Mouse (Mus musculus) heart, embryonic 11.5 days (tissue): ENCODE data around the gene Abr. TPM values are rescaled to one million over a fixed set of nuclear protein-coding genes. Genes with fewer than 3 reads are reported as not detected.
A peak's percentile ranks its signal among the peaks of the same experiment; 100 is the strongest.

Source experiments
- ATAC-seq: fragments of 200-750 bp; cut with Nextera tagmentation; replicated peaks from 2 replicates; pipeline ENCODE4 v1.8.0; 2017; ENCODE audit warnings: moderate library complexity; ENCODE audit not compliant: insufficient number of reproducible peaks, low FRiP score, low TSS enrichment
- H3K27ac ChIP-seq: fragments of 300-500 bp; sonication (generic); 2 replicates; pipeline ENCODE4 v1.5.1; 2014; ENCODE audit warnings: mild to moderate bottlenecking, low read depth, low read length
- H3K27me3 ChIP-seq: fragments of 300-500 bp; sonication (generic); 2 replicates; pipeline ENCODE4 v1.6.1; 2014; ENCODE audit warnings: mild to moderate bottlenecking, low read length, mixed read lengths; ENCODE audit not compliant: control insufficient read depth, insufficient read depth
- H3K36me3 ChIP-seq: fragments of 300-500 bp; sonication (generic); 2 replicates; pipeline ENCODE4 v1.6.1; 2014; ENCODE audit warnings: mild to moderate bottlenecking, low read length, moderate library complexity, mixed read lengths; ENCODE audit not compliant: control insufficient read depth, insufficient read depth
- H3K4me1 ChIP-seq: fragments of 300-500 bp; sonication (generic); 2 replicates; pipeline ENCODE4 v1.6.1; 2014; ENCODE audit warnings: low read length; ENCODE audit not compliant: control insufficient read depth, insufficient read depth
- H3K4me2 ChIP-seq: fragments of 300-500 bp; sonication (generic); 2 replicates; pipeline ENCODE4 v1.6.1; 2014; ENCODE audit warnings: mild to moderate bottlenecking, moderate library complexity
- H3K4me3 ChIP-seq: fragments of 300-500 bp; sonication (generic); 2 replicates; pipeline ENCODE4 v1.5.1; 2014; ENCODE audit warnings: low read depth, low read length
- H3K9ac ChIP-seq: fragments of 300-500 bp; sonication (generic); 2 replicates; pipeline ENCODE4 v1.6.1; 2014; ENCODE audit warnings: mild to moderate bottlenecking, low read depth, low read length, moderate library complexity
- H3K9me3 ChIP-seq: fragments of 300-500 bp; sonication (generic); replicated peaks from 2 replicates; pipeline ENCODE4 v1.6.1; 2016; ENCODE audit warnings: low read length; ENCODE audit not compliant: control insufficient read depth
- WGBS: fragments of 180-500 bp; shearing (Covaris S2); extraction: QIAGEN DNeasy Blood & Tissue Kit; methylation state at CpG from one replicate; pipeline ENCODE4 v1.1.7; 2014; ENCODE audit not compliant: insufficient replicate concordance; 5-methylcytosine and 5-hydroxymethylcytosine counted together
- polyA plus RNA-seq: library from polyadenylated mRNA; unstranded; fragments of >200 nt; fragmentation: Nextera tagmentation; extraction: Ambion mirVana; gene quantifications from 2 replicates; pipeline ENCODE4 v1.2.1, GENCODE M21; 2014

Gene Abr
- polyA plus RNA-seq, 1 experiment from 2014 or later = 22.9 TPM

- Histone ChIP-seq H3K9me3 (no peaks in the 10 kb centered on the region), H3K27ac (no peak overlapping the region), H3K4me2 (no peak overlapping the region), H3K27me3 (no peaks in the 10 kb centered on the region), H3K36me3 (no peaks in the 10 kb centered on the region), H3K9ac (no peak overlapping the region), H3K4me3 (no peak overlapping the region), H3K4me1 (peaks cover 29% of the 10 kb centered on the region)
- no peak for ATAC-seq
- 90% methylated on average over 5 of the region's 5 CpGs for WGBS
Measured at GRCm38 (mm10) chr11:76384307-76384706, 237.8 kb downstream of the Abr start.

- 77% methylated on average over 13 of the region's 13 CpGs for WGBS
- Histone ChIP-seq H3K27me3 (no peaks in the 10 kb centered on the region), H3K4me1 (peaks cover 26% of the 10 kb centered on the region), H3K4me3 (no peak overlapping the region), H3K9me3 (no peaks in the 10 kb centered on the region), H3K27ac (no peak overlapping the region), H3K9ac (no peak overlapping the region), H3K36me3 (no peaks in the 10 kb centered on the region), H3K4me2 (no peak overlapping the region)
- ATAC-seq = no peak
Measured at GRCm38 (mm10) chr11:76382711-76383324, 239.3 kb downstream of the Abr start.

- Histone ChIP-seq H3K4me3 (no peak overlapping the region), H3K27me3 (no peaks in the 10 kb centered on the region), H3K9ac (no peak overlapping the region), H3K9me3 (no peaks in the 10 kb centered on the region), H3K27ac (no peak overlapping the region), H3K4me2 (no peak overlapping the region), H3K36me3 (no peaks in the 10 kb centered on the region), H3K4me1 (peaks cover 26% of the 10 kb centered on the region)
- ATAC-seq = no peak
- 72% methylated on average over 15 of the region's 15 CpGs for WGBS
Measured at GRCm38 (mm10) chr11:76381201-76381885, 240.8 kb downstream of the Abr start.

GRCm38 (mm10) chr11:76379921-76380544 is 242.1 kb downstream of the Abr start:
- H3K4me3 ChIP-seq = no peak overlapping the region
- peak; percentile 49; the same call in 1 of the 2 replicates for ATAC-seq
- no peaks in the 10 kb centered on the region for H3K27me3 ChIP-seq
- peak overlapping the region; percentile 17; the same call in 1 of the 2 replicates for H3K4me2 ChIP-seq
- peak overlapping the region; percentile 71 for H3K27ac ChIP-seq
- WGBS = 22% methylated on average over 11 of the region's 11 CpGs
- peaks cover 23% of the 10 kb centered on the region for H3K4me1 ChIP-seq
- H3K36me3 ChIP-seq = no peaks in the 10 kb centered on the region
- H3K9ac ChIP-seq = no peak overlapping the region
- H3K9me3 ChIP-seq = no peaks in the 10 kb centered on the region

GRCm38 (mm10) chr11:76376425-76376824 is 245.7 kb downstream of the Abr start:
- Histone ChIP-seq H3K36me3 (no peaks in the 10 kb centered on the region), H3K4me1 (peaks cover 51% of the 10 kb centered on the region), H3K4me2 (no peak overlapping the region), H3K27ac (no peak overlapping the region), H3K9me3 (no peaks in the 10 kb centered on the region), H3K4me3 (no peak overlapping the region), H3K9ac (no peak overlapping the region), H3K27me3 (no peaks in the 10 kb centered on the region)
- no peak for ATAC-seq
- WGBS = 83% methylated on average over 3 of the region's 3 CpGs

GRCm38 (mm10) chr11:76374491-76375185 is 247.5 kb downstream of the Abr start:
- ATAC-seq = peak; percentile 72; the same call in 1 of the 2 replicates
- Histone ChIP-seq H3K9ac (peak overlapping the region; percentile 50; the same call in 1 of the 2 replicates), H3K4me1 (peaks cover 47% of the 10 kb centered on the region), H3K4me3 (0 out of 2 replicates have a peak overlapping the region, but pooled peaks have one; percentile 1), H3K9me3 (no peaks in the 10 kb centered on the region), H3K27me3 (no peaks in the 10 kb centered on the region), H3K27ac (peak overlapping the region; percentile 94), H3K36me3 (no peaks in the 10 kb centered on the region), H3K4me2 (peak overlapping the region; percentile 24)
- 27% methylated on average over 17 of the region's 17 CpGs for WGBS

GRCm38 (mm10) chr11:76372534-76372933 is 249.6 kb downstream of the Abr start:
- Histone ChIP-seq H3K27me3 (no peaks in the 10 kb centered on the region), H3K4me3 (no peak overlapping the region), H3K9me3 (no peaks in the 10 kb centered on the region), H3K4me1 (peaks cover 51% of the 10 kb centered on the region), H3K27ac (0 out of 2 replicates have a peak overlapping the region, but pooled peaks have one; percentile 17), H3K9ac (no peak overlapping the region), H3K36me3 (no peaks in the 10 kb centered on the region), H3K4me2 (no peak overlapping the region)
- WGBS = 34% methylated on average over 6 of the region's 6 CpGs
- ATAC-seq = no peak

- 49% methylated on average over 2 of the region's 2 CpGs for WGBS
- Histone ChIP-seq H3K4me1 (peaks cover 51% of the 10 kb centered on the region), H3K9me3 (no peaks in the 10 kb centered on the region), H3K36me3 (no peaks in the 10 kb centered on the region), H3K27ac (0 out of 2 replicates have a peak overlapping the region, but pooled peaks have one; percentile 17), H3K27me3 (no peaks in the 10 kb centered on the region), H3K4me2 (no peak overlapping the region), H3K9ac (0 out of 2 replicates have a peak overlapping the region, but pooled peaks have one; percentile 46), H3K4me3 (no peak overlapping the region)
- no peak for ATAC-seq
Measured at GRCm38 (mm10) chr11:76372120-76372519, 250.0 kb downstream of the Abr start.
